Mouse (Mus musculus) forebrain, postnatal 0 days (tissue): Measurements from ENCODE around the gene Actn3. TPM values are rescaled to one million over a fixed set of nuclear protein-coding genes. Genes with fewer than 3 reads are reported as not detected.

Experiments
- ATAC-seq: fragments of 200-750 bp; cut with Nextera tagmentation; 2 replicates; pipeline ENCODE4 v1.8.0; 2017; ENCODE audit warnings: mild to moderate bottlenecking, moderate library complexity
- DNase-seq: peaks from one replicate; pipeline ENCODE4 v3.0.0-alpha.2; 2015
- H3K27ac ChIP-seq: fragments of 300-500 bp; sonication (generic); 2 replicates; pipeline ENCODE4 v1.5.1; 2014; ENCODE audit warnings: low read depth, mild to moderate bottlenecking, antibody characterized with exemption, low read length, moderate library complexity, mixed read lengths
- H3K27me3 ChIP-seq: fragments of 300-500 bp; sonication (generic); 2 replicates; pipeline ENCODE4 v1.6.1; 2014; ENCODE audit warnings: mild to moderate bottlenecking, low read length, mixed read lengths; ENCODE audit not compliant: insufficient read depth
- H3K36me3 ChIP-seq: fragments of 300-500 bp; sonication (generic); 2 replicates; pipeline ENCODE4 v1.6.1; 2014; ENCODE audit warnings: mild to moderate bottlenecking, moderate library complexity; ENCODE audit not compliant: insufficient read depth
- H3K4me1 ChIP-seq: fragments of 300-500 bp; sonication (generic); 2 replicates; pipeline ENCODE4 v1.6.1; 2014; ENCODE audit warnings: antibody characterized with exemption; ENCODE audit not compliant: insufficient read depth
- H3K4me2 ChIP-seq: fragments of 300-500 bp; sonication (generic); 2 replicates; pipeline ENCODE4 v1.6.1; 2014; ENCODE audit warnings: low read depth, mild to moderate bottlenecking, moderate library complexity
- H3K4me3 ChIP-seq: fragments of 300-500 bp; sonication (generic); 2 replicates; pipeline ENCODE4 v1.5.1; 2014; ENCODE audit warnings: low read depth, low read length, mixed read lengths
- H3K9ac ChIP-seq: fragments of 300-500 bp; sonication (generic); 2 replicates; pipeline ENCODE4 v1.6.1; 2014; ENCODE audit warnings: mild to moderate bottlenecking
- H3K9me3 ChIP-seq: fragments of 300-500 bp; sonication (generic); 2 replicates; pipeline ENCODE4 v1.6.1; 2016; ENCODE audit warnings: low read length
- CTCF ChIP-seq: sonication (generic); IDR thresholded peaks from 2 replicates; pipeline ENCODE4 v1.5.1; 2016; ENCODE audit warnings: antibody characterized with exemption, control low read depth, low read depth
- WGBS: fragments of 180-500 bp; shearing (Covaris S2); extraction: QIAGEN DNeasy Blood & Tissue Kit; methylation state at CpG from one replicate; pipeline ENCODE4 v1.1.7; 2014; 5-methylcytosine and 5-hydroxymethylcytosine counted together
- polyA plus RNA-seq: library from polyadenylated mRNA; unstranded; fragments of >200 nt; fragmentation: Nextera tagmentation; extraction: Ambion mirVana; gene quantifications from 2 replicates; pipeline ENCODE4 v1.2.1, GENCODE M21; 2015
- total RNA-seq: library from RNA; depleted of rRNA; stranded (reverse); fragments of >200 nt; gene quantifications from 2 replicates; pipeline ENCODE4 v1.2.3, GENCODE M21; 2014

Actn3 gene
- total and polyA plus RNA-seq, 2 experiments from 2014 or later, result 2.2 to 2.6 TPM

DNA sequence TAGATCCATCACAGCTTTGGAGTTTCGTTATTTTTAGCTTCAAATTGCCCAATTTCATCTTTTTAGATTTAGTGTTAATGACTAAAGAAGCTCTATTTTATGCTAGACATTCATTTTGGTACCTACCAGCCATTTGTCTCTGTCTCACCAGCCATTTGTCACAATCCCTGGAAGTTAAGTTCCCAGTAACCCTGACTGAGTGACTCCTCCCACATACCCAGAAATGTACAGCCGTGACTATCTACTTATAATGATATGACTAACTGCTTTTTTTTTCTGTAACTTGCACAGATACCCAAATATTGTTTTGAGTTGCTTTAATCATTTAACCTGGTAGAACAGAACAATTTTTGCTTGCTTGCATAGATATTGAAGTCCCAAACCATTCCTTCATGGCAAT is 31.9 kb downstream of the Actn3 start:
- H3K4me3 ChIP-seq, result no peak overlapping the region
- DNase-seq (no peak), ATAC-seq (no peak)
- no peaks in the 10 kb centered on the region for H3K27me3 ChIP-seq
- TF ChIP-seq CTCF, result no peak
- no peaks in the 10 kb centered on the region for H3K9me3 ChIP-seq
- no peaks in the 10 kb centered on the region for H3K4me1 ChIP-seq
- H3K9ac ChIP-seq, result no peak overlapping the region
- H3K27ac ChIP-seq, result no peak overlapping the region
- no peak overlapping the region for H3K4me2 ChIP-seq
- H3K36me3 ChIP-seq, result no peaks in the 10 kb centered on the region
- 74% methylated on average over 2 of the region's 2 CpGs for WGBS

DNA sequence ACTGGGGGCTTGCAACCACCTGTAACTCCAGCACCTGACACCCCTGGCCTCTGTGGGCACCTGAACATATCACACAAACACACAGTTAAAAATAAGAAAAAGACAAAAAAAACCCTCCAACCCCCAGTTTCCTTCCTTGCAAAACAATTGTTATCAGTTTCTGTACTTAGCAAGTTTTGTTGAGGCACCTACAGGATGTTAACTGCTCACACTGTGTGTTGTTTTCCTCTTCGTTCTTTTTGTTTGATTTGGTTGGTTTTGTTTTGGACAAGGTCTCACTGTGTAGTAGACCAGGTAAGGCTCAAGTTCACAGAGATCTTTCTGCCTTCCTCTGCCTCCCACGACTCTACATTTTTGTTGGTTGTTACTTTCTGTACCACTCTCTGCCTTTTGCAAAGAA is 35.1 kb downstream of the Actn3 start:
- no peak overlapping the region for H3K27ac ChIP-seq
- peaks cover 7% of the 10 kb centered on the region; the same call in 1 of the 2 replicates for H3K27me3 ChIP-seq
- H3K9ac ChIP-seq, result no peak overlapping the region
- DNase-seq (no peak), ATAC-seq (no peak)
- H3K4me3 ChIP-seq, result no peak overlapping the region
- no peak for TF ChIP-seq CTCF
- H3K36me3 ChIP-seq, result no peaks in the 10 kb centered on the region
- no peak overlapping the region for H3K4me2 ChIP-seq
- WGBS, result 76% methylated on average over 2 of the region's 2 CpGs
- H3K4me1 ChIP-seq, result 0 out of 2 replicates have a peak, but pooled peaks cover 8% of the 10 kb centered on the region
- H3K9me3 ChIP-seq, result no peaks in the 10 kb centered on the region

DNA sequence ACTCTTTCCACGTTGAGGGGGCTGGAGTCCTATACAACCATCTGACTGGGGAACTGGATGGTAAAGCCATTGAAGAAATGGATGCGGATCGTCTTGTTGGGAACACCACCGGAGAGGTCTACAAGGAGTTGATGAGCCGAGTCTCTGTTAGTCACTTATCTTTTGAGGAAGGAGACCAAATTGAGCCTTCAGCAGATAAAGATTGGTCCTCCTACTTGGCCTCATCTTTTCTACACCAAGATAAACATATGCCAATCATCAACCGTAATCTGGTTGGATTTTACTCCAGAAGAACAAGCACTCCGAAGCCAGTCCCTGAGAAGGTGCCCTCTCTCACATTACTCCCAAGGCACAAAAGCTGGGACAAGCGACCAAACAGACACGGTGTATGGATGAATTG is 36.9 kb downstream of the Actn3 start:
- Histone ChIP-seq H3K9me3 (no peaks in the 10 kb centered on the region), H3K9ac (no peak overlapping the region), H3K4me3 (no peak overlapping the region), H3K27ac (no peak overlapping the region), H3K4me1 (0 out of 2 replicates have a peak, but pooled peaks cover 8% of the 10 kb centered on the region), H3K36me3 (no peaks in the 10 kb centered on the region), H3K27me3 (peaks cover 7% of the 10 kb centered on the region; the same call in 1 of the 2 replicates), H3K4me2 (no peak overlapping the region)
- DNase-seq (no peak), ATAC-seq (no peak)
- WGBS, result 87% methylated on average over 9 of the region's 9 CpGs
- TF ChIP-seq CTCF, result no peak

DNA sequence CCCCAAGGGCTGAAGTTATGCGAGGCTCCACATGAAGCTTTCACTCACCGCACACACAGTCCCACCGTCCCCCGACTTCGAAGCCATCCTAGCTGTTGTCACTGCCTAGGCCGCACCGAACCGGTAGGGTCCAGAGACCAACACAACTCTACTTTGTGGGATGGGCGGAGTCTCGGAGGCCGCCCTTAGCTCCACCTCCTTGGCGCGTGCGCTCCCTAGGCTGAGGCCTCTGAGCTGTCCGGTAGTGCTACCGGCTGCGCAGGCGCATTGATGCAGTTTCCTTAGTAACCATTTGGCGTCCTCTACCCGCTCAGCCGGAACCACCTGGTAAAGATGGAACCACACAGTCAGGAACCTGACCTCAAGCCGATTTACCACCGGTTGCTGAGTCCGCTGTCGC is 38.6 kb downstream of the Actn3 start, which contains the start of the genes Ccs and Ccdc87:
Gene Ccs, minus strand, starts transcription at position 184 of the 400 bp plus-strand sequence.
Gene Ccdc87, plus strand, starts transcription at position 218 of the 400 bp plus-strand sequence.
- H3K9me3 ChIP-seq, result no peaks in the 10 kb centered on the region
- under 1% methylated on average over 25 of the region's 25 CpGs for WGBS
- no peaks in the 10 kb centered on the region for H3K36me3 ChIP-seq
- H3K4me2 ChIP-seq, result peak within 1 kb of the TSS; percentile 96
- H3K9ac ChIP-seq, result peak within 1 kb of the TSS; percentile 56
- peak; percentile 99 for ATAC-seq
- DNase-seq, result peak; percentile 93
- 0 out of 2 replicates have a peak, but pooled peaks cover 8% of the 10 kb centered on the region for H3K4me1 ChIP-seq
- peaks cover 7% of the 10 kb centered on the region; the same call in 1 of the 2 replicates for H3K27me3 ChIP-seq
- peak within 1 kb of the TSS; percentile 57 for H3K4me3 ChIP-seq
- H3K27ac ChIP-seq, result no peak within 1 kb of the TSS
- peak; percentile 31; the same call in 1 of the 2 replicates for TF ChIP-seq CTCF

DNA sequence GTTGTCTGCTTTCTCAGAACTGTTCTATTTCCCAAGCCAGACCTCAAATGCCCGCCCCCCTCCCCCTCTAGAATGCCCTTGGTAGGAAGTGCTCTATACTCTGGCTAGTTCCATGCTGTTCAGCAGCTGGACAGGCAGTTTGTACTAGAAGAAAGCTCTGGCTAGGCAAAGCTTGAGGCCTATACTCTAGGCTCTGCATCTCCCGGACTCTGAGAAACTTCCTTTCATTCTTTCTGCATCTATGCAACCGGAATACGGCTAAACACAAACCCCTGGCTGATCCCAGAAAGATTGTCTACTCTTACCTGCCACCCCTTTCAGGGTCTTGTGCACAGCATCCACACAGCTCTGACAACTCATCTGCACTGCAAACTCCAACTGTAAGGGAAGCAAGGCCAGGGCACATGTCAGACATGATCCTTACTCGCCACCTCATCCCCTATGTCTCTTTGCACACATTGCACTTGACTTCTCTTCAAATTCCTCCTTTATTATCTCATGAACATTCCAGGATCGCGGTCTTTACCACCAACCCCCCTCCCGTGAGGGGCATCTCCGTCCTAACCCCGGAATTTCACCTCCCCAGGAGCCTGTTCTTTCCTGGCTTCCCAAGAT is 39.1 kb downstream of the Actn3 start:
- peak overlapping the region; percentile 56 for H3K9ac ChIP-seq
- no peaks in the 10 kb centered on the region for H3K9me3 ChIP-seq
- no peak overlapping the region for H3K27ac ChIP-seq
- H3K4me1 ChIP-seq, result 0 out of 2 replicates have a peak, but pooled peaks cover 8% of the 10 kb centered on the region
- 28% methylated on average over 10 of the region's 10 CpGs for WGBS
- no peak for TF ChIP-seq CTCF
- H3K36me3 ChIP-seq, result no peaks in the 10 kb centered on the region
- DNase-seq (no peak), ATAC-seq (no peak)
- peaks cover 7% of the 10 kb centered on the region; the same call in 1 of the 2 replicates for H3K27me3 ChIP-seq
- peak overlapping the region; percentile 57 for H3K4me3 ChIP-seq
- peak overlapping the region; percentile 96 for H3K4me2 ChIP-seq

DNA sequence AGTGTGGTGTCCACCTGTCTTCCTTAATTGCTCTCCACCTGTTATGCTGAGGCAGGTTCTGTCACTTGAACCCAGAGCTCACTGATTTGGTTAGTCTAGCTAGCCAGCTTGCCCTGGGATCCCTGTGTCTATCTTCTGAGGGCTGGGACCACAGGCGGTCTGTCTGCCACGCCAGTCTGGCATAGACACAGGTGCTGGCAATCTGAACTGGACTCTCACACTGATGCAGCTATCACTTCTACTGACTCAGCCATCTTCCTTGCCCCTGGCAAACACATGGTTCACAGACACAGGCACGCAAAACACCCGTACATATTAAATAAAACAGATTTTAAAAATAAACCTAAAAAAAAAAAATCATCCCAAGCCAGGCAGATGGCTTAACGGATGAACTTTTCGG is 40.7 kb downstream of the Actn3 start:
- peaks cover 4% of the 10 kb centered on the region for H3K36me3 ChIP-seq
- no peak overlapping the region for H3K4me3 ChIP-seq
- ATAC-seq (no peak), DNase-seq (no peak)
- no peak for TF ChIP-seq CTCF
- H3K27me3 ChIP-seq, result peaks cover 7% of the 10 kb centered on the region; the same call in 1 of the 2 replicates
- no peak overlapping the region for H3K4me2 ChIP-seq
- H3K27ac ChIP-seq, result no peak overlapping the region
- 0 out of 2 replicates have a peak, but pooled peaks cover 8% of the 10 kb centered on the region for H3K4me1 ChIP-seq
- H3K9ac ChIP-seq, result no peak overlapping the region
- WGBS, result 92% methylated on average over 6 of the region's 6 CpGs
- no peaks in the 10 kb centered on the region for H3K9me3 ChIP-seq

DNA sequence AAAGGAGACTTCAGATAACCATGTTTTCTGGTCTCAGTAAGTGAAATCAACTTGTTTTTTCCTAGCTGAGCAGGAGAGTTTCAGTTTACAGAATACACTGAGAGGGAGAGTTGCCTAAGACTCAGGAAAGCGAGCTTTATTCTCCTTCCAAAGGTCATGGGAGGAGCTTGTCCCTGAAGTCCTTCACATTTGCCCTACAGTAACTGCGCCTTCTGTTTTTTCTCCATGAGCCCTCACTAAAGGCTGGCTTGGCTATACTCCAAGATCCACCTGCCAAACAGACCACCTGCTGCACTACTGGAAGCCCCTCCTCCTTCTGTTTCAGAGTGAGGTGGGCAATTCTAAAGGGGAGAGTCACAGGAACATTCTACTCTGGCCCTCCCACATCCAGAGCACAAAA is 41.6 kb downstream of the Actn3 start:
- no peaks in the 10 kb centered on the region for H3K9me3 ChIP-seq
- H3K4me3 ChIP-seq, result no peak overlapping the region
- peaks cover 5% of the 10 kb centered on the region for H3K36me3 ChIP-seq
- DNase-seq, result no peak
- WGBS, result 66% methylated on average over 2 of the region's 2 CpGs
- TF ChIP-seq CTCF, result no peak
- 0 out of 2 replicates have a peak, but pooled peaks cover 8% of the 10 kb centered on the region for H3K4me1 ChIP-seq
- H3K4me2 ChIP-seq, result no peak overlapping the region
- no peak overlapping the region for H3K27ac ChIP-seq
- no peak overlapping the region for H3K9ac ChIP-seq
- no peak for ATAC-seq
- peaks cover 7% of the 10 kb centered on the region; the same call in 1 of the 2 replicates for H3K27me3 ChIP-seq
